Mouse (Mus musculus) G1E-ER4 (cell line): ENCODE data around the gene Trdn. TPM values are rescaled to one million over a fixed set of nuclear protein-coding genes. Genes with fewer than 3 reads are reported as not detected.

Experiments
- GATA1 ChIP-seq: IDR thresholded peaks from one replicate; pipeline ENCODE4 v1.8.0; 2012; ENCODE audit warnings: low read length, inconsistent platforms
- polyA plus RNA-seq: library from polyadenylated mRNA; stranded (reverse); fragments of >175 nt; gene quantifications from 2 replicates; pipeline ENCODE4 v1.2.3, GENCODE M21; 2012

The Trdn gene
- polyA plus RNA-seq, 1 experiment = not detected

DNA sequence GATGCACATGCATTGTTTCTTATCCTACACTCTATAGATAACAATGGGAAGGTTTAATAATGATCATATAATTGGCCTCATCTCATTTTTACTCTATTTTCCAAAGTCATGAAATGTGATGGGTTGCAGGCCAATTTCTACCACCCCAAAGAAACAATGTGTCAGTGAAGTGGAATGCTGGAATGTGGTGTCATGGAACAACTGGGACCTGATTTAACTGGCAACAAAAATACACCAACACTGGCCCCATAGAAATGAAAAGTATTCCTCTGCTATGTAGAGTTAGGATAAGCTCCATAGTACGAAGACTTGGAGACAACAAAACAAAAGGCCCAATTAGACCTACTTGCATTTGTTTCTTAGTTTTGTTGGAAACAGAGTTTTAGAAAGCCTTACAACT is 173.6 kb downstream of the Trdn start:
- no peak for TF ChIP-seq GATA1

DNA sequence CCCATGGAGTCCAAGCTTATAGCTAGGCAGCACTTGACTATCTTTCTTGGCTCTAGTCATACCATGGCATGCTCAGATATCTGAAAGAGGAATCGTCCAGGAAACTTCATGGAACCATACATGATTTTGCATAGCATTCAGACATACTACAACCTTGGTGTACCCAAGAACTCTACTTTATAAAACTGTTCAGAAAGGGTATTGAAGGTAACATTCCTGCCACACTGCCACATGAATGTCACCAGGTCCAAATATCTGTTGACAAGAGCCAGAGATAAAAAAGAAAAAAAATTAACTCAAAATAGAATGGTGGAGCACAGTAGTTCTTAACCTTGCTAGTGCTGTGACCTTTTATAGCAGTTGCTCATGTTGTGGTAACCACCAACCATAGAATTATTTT is 175.8 kb downstream of the Trdn start:
- no peak for TF ChIP-seq GATA1

DNA sequence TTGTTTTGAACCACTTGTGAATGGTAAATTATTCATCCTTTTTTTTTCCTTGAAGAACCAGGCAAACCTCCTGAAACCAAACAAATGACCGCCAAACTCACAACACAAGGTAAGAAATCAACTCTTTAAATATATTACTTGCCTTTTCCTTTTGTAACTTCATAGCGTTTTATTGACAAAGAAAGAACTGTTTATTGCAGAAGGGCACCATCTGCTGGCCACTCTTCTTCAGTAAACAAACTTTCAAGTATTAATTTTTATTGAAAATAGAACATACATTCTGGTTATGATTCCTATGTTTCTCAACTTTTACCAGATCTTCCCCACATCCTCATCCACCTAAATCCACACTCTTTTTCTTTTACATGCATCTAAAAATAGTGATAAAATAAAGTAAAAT is 224.6 kb downstream of the Trdn start:
- no peak for TF ChIP-seq GATA1

DNA sequence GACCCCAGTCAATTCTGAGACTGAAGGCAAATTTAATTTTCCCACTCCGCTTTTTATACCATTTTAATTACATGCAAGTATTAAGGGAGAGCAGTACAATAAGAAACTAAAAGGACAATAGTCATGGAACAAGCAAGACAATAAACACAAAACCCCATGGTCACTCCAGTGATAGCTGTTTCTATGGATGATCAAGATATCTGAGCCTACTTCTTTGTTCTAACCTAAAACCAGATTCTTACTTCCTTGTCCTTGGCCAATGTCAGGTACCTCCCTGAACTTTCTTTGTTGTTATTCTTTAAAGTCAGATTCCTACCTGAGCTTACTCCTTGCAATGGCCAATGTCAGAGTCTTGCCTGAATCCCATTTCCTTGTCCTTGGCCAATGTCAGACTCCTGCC is 272.7 kb downstream of the Trdn start:
- no peak for TF ChIP-seq GATA1

DNA sequence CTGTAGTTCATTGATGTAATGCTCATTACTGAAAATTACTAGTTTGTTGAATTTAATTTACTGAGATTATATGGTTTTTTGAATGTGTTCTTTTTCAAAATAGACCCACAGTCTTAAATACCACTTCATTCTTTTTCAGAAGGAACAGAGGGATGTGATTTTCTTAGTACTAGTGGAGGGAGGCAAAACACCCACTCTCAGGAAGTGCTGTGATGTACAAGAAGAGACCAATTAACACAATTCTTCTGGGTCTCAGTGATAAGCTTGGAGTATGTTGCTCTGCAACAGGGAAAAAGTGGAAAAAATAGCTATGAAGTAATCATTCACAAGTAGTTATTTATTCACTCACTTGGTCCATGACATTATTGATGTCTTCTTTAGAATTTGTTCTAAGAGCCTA is 286.2 kb downstream of the Trdn start:
- no peak for TF ChIP-seq GATA1

DNA sequence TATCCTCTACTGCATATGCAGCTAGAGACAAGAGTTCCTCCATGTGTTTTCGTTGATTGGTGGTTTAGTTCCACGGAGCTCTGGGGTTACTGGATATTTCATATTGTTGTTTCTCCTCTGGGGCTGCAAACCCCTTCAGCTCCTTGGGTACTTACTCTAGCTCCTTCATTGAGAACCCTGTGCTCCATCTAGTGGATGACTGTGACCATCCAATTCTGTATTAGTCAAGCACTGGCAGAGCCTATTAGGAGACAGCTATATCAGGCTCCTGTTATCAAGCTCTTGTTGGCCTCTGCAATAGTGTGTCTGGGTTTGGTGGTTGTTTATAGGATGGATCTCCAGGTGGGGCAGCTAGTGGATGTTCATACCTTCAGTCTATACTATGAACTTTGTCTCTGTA is 290.2 kb downstream of the Trdn start:
- no peak for TF ChIP-seq GATA1

DNA sequence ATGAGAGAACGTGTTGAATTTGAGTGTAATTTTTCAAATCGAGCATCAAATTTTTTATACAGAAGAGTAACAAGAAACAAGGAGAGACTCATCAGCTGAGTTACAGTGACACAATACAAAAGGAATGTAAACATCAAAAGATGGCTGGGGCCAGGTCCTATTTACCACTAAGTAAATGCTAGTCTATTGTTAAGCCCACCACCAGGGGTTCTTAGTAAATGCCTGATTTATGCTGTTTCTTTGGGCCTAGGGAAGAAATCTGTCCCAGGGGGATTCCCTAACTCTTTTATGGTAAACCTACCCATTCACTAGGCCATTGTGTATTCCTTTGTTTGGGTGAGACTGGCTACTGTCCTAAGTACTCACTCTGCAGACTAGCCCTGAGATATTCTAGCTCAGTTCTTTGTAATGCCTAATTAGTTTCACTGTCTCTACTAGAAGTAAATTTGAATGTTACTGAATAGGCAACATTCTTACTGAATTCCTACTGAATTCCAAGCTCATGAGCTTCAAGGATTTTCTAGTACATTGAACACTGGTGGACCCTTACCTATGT is 295.2 kb downstream of the Trdn start:
- no peak for TF ChIP-seq GATA1

Other genes with a start within 250 kb of the Trdn start
- gene Nkain2, start 190.1 kb upstream of the Trdn start, polyA plus RNA-seq = not detected in 2 replicates